Mouse (Mus musculus): ENCODE measurements around the gene 9530068E07Rik. TPM values are rescaled to one million over a fixed set of nuclear protein-coding genes. Genes with fewer than 3 reads are reported as not detected.

9530068E07Rik gene
- polyA plus RNA-seq, 1 experiment: 80.0 TPM

- TF ChIP-seq CTCF (IDR thresholded peaks at IDR 0.05; ENCODE audit: extremely low read depth, insufficient read length, insufficient replicate concordance, low read depth, low read length): no peak
- no peak for TF ChIP-seq POLR2A (IDR thresholded peaks at IDR 0.05; ENCODE audit: low read depth, low read length)
- Histone ChIP-seq H3K27ac (ENCODE audit: insufficient read depth, low read depth, low read length) (no peak overlapping the region), H3K27me3 (ENCODE audit: control insufficient read depth, insufficient read depth, low read length) (no peaks in the 10 kb centered on the region), H3K4me1 (ENCODE audit: control insufficient read depth, insufficient read depth, insufficient read length, low read length) (no peaks in the 10 kb centered on the region), H3K36me3 (ENCODE audit: control insufficient read depth, insufficient read depth, low read length) (no peaks in the 10 kb centered on the region), H3K4me3 (ENCODE audit: low read depth, low read length) (no peak overlapping the region)
- whole genome bisulfite sequencing: 87% methylated on average over 7 of the region's 7 CpGs
Observed at GRCm38 (mm10) chr11:52419861-52420260, 23.6 kb downstream of the 9530068E07Rik start.

GRCm38 (mm10) chr11:52420296-52421052, 24.2 kb downstream of the 9530068E07Rik start:
- H3K4me1 ChIP-seq (ENCODE audit: control insufficient read depth, insufficient read depth, insufficient read length, low read length): no peaks in the 10 kb centered on the region
- TF ChIP-seq CTCF (IDR thresholded peaks at IDR 0.05; ENCODE audit: extremely low read depth, insufficient read length, insufficient replicate concordance, low read depth, low read length) (no peak), POLR2A (IDR thresholded peaks at IDR 0.05; ENCODE audit: low read depth, low read length) (no peak)
- H3K27me3 ChIP-seq (ENCODE audit: control insufficient read depth, insufficient read depth, low read length): no peaks in the 10 kb centered on the region
- H3K4me3 ChIP-seq (ENCODE audit: low read depth, low read length): no peak overlapping the region
- H3K36me3 ChIP-seq (ENCODE audit: control insufficient read depth, insufficient read depth, low read length): no peaks in the 10 kb centered on the region
- 52% methylated on average over 12 of the region's 12 CpGs for WGBS
- no peak overlapping the region for H3K27ac ChIP-seq (ENCODE audit: insufficient read depth, low read depth, low read length)

- WGBS: 12% methylated on average over 12 of the region's 12 CpGs
- Histone ChIP-seq H3K27ac (ENCODE audit: insufficient read depth, low read depth, low read length) (no peak overlapping the region), H3K4me1 (ENCODE audit: control insufficient read depth, insufficient read depth, insufficient read length, low read length) (no peaks in the 10 kb centered on the region), H3K36me3 (ENCODE audit: control insufficient read depth, insufficient read depth, low read length) (no peaks in the 10 kb centered on the region), H3K4me3 (ENCODE audit: low read depth, low read length) (no peak overlapping the region), H3K27me3 (ENCODE audit: control insufficient read depth, insufficient read depth, low read length) (no peaks in the 10 kb centered on the region)
- TF ChIP-seq CTCF (IDR thresholded peaks at IDR 0.05; ENCODE audit: extremely low read depth, insufficient read length, insufficient replicate concordance, low read depth, low read length): peak; percentile 41; the same call in 1 of the 2 replicates
- no peak for TF ChIP-seq POLR2A (IDR thresholded peaks at IDR 0.05; ENCODE audit: low read depth, low read length)
Observed at GRCm38 (mm10) chr11:52421053-52421778, 25.0 kb downstream of the 9530068E07Rik start.

GRCm38 (mm10) chr11:52429440-52429839, 33.2 kb downstream of the 9530068E07Rik start:
- Histone ChIP-seq H3K4me1 (ENCODE audit: control insufficient read depth, insufficient read depth, insufficient read length, low read length) (no peaks in the 10 kb centered on the region), H3K4me3 (ENCODE audit: low read depth, low read length) (no peak overlapping the region), H3K27me3 (ENCODE audit: control insufficient read depth, insufficient read depth, low read length) (no peaks in the 10 kb centered on the region), H3K36me3 (ENCODE audit: control insufficient read depth, insufficient read depth, low read length) (no peaks in the 10 kb centered on the region), H3K27ac (ENCODE audit: insufficient read depth, low read depth, low read length) (no peak overlapping the region)
- 61% methylated on average over 6 of the region's 6 CpGs for WGBS
- TF ChIP-seq CTCF (IDR thresholded peaks at IDR 0.05; ENCODE audit: extremely low read depth, insufficient read length, insufficient replicate concordance, low read depth, low read length) (no peak), POLR2A (IDR thresholded peaks at IDR 0.05; ENCODE audit: low read depth, low read length) (no peak)

GRCm38 (mm10) chr11:52431594-52431993, 35.4 kb downstream of the 9530068E07Rik start:
- no peaks in the 10 kb centered on the region for H3K27me3 ChIP-seq (ENCODE audit: control insufficient read depth, insufficient read depth, low read length)
- no peaks in the 10 kb centered on the region for H3K36me3 ChIP-seq (ENCODE audit: control insufficient read depth, insufficient read depth, low read length)
- no peaks in the 10 kb centered on the region for H3K4me1 ChIP-seq (ENCODE audit: control insufficient read depth, insufficient read depth, insufficient read length, low read length)
- H3K4me3 ChIP-seq (ENCODE audit: low read depth, low read length): no peak overlapping the region
- TF ChIP-seq POLR2A (IDR thresholded peaks at IDR 0.05; ENCODE audit: low read depth, low read length): no peak
- no peak for TF ChIP-seq CTCF (IDR thresholded peaks at IDR 0.05; ENCODE audit: extremely low read depth, insufficient read length, insufficient replicate concordance, low read depth, low read length)
- H3K27ac ChIP-seq (ENCODE audit: insufficient read depth, low read depth, low read length): no peak overlapping the region
- WGBS: 44% methylated on average over 5 of the region's 5 CpGs

- no peaks in the 10 kb centered on the region for H3K27me3 ChIP-seq (ENCODE audit: control insufficient read depth, insufficient read depth, low read length)
- H3K4me1 ChIP-seq (ENCODE audit: control insufficient read depth, insufficient read depth, insufficient read length, low read length): no peaks in the 10 kb centered on the region
- no peak overlapping the region for H3K27ac ChIP-seq (ENCODE audit: insufficient read depth, low read depth, low read length)
- no peak overlapping the region for H3K4me3 ChIP-seq (ENCODE audit: low read depth, low read length)
- TF ChIP-seq CTCF (IDR thresholded peaks at IDR 0.05; ENCODE audit: extremely low read depth, insufficient read length, insufficient replicate concordance, low read depth, low read length) (no peak), POLR2A (IDR thresholded peaks at IDR 0.05; ENCODE audit: low read depth, low read length) (no peak)
- no peaks in the 10 kb centered on the region for H3K36me3 ChIP-seq (ENCODE audit: control insufficient read depth, insufficient read depth, low read length)
- 63% methylated on average over 5 of the region's 5 CpGs for WGBS
Observed at GRCm38 (mm10) chr11:52432148-52432547, 35.9 kb downstream of the 9530068E07Rik start.
